Mouse (Mus musculus) kidney, adult 11 months (tissue): ENCODE results near the gene Bcor.

Experiments used
- DNase-seq: peaks from one replicate; pipeline ENCODE4 v3.0.0; 2022

Bcor gene

GRCm38 (mm10) chrX:12159981-12160656, at the start of gene Bcor:
Bcor (minus strand) TSS chrX:12160355.
- DNase-seq, result no peak

GRCm38 (mm10) chrX:12202951-12203350, 42.8 kb upstream of the Bcor start:
- no peak for DNase-seq

- no peak for DNase-seq
Observed at GRCm38 (mm10) chrX:12201111-12201510, 41.0 kb upstream of the Bcor start.

GRCm38 (mm10) chrX:12195234-12195919, 35.2 kb upstream of the Bcor start:
- no peak for DNase-seq

- DNase-seq, result no peak
Observed at GRCm38 (mm10) chrX:12192343-12192742, 32.2 kb upstream of the Bcor start.

- DNase-seq, result no peak
Observed at GRCm38 (mm10) chrX:12189511-12189910, 29.4 kb upstream of the Bcor start.

GRCm38 (mm10) chrX:12175198-12175960, 15.2 kb upstream of the Bcor start:
- no peak for DNase-seq

GRCm38 (mm10) chrX:12170128-12170527, 10.0 kb upstream of the Bcor start:
- no peak for DNase-seq

- no peak for DNase-seq
Observed at GRCm38 (mm10) chrX:12164591-12165529, 4.7 kb upstream of the Bcor start.

- no peak for DNase-seq
Observed at GRCm38 (mm10) chrX:12159534-12159881, 647 bp downstream of the Bcor start.

- no peak for DNase-seq
Observed at GRCm38 (mm10) chrX:12158821-12159533, 1.2 kb downstream of the Bcor start.

- no peak for DNase-seq
Observed at GRCm38 (mm10) chrX:12158244-12158820, 1.8 kb downstream of the Bcor start.

GRCm38 (mm10) chrX:12157331-12157930, 2.7 kb downstream of the Bcor start:
- no peak for DNase-seq

- DNase-seq, result no peak
Observed at GRCm38 (mm10) chrX:12155842-12156291, 4.3 kb downstream of the Bcor start.

- no peak for DNase-seq
Observed at GRCm38 (mm10) chrX:12155068-12155840, 4.9 kb downstream of the Bcor start.

GRCm38 (mm10) chrX:12153141-12154095, 6.7 kb downstream of the Bcor start:
- no peak for DNase-seq

GRCm38 (mm10) chrX:12151996-12152904, 7.9 kb downstream of the Bcor start:
- no peak for DNase-seq
